Mouse (Mus musculus) lung, embryonic 15.5 days (tissue): ENCODE data around the gene Psenen. TPM values are rescaled to one million over a fixed set of nuclear protein-coding genes. Genes with fewer than 3 reads are reported as not detected.

Experiments
- ATAC-seq: fragments of 200-750 bp; cut with Nextera tagmentation; 2 replicates; pipeline ENCODE4 v1.8.0; 2017; ENCODE audit warnings: moderate number of reproducible peaks, borderline replicate concordance; ENCODE audit not compliant: low FRiP score, low TSS enrichment; ENCODE audit errors: extremely low read depth
- H3K27ac ChIP-seq: fragments of 300-500 bp; sonication (generic); 2 replicates; pipeline ENCODE4 v1.5.1; 2015; ENCODE audit warnings: moderate library complexity, mild to moderate bottlenecking, inconsistent platforms
- H3K27me3 ChIP-seq: fragments of 300-500 bp; sonication (generic); 2 replicates; pipeline ENCODE4 v1.6.1; 2015; ENCODE audit warnings: inconsistent platforms
- H3K36me3 ChIP-seq: fragments of 300-500 bp; sonication (generic); 2 replicates; pipeline ENCODE4 v1.6.1; 2015; ENCODE audit warnings: inconsistent platforms
- H3K4me1 ChIP-seq: fragments of 300-500 bp; sonication (generic); 2 replicates; pipeline ENCODE4 v1.6.1; 2015; ENCODE audit warnings: inconsistent platforms
- H3K4me2 ChIP-seq: fragments of 300-500 bp; sonication (generic); 2 replicates; pipeline ENCODE4 v1.6.1; 2015; ENCODE audit warnings: inconsistent platforms, mild to moderate bottlenecking, moderate library complexity
- H3K4me3 ChIP-seq: fragments of 300-500 bp; sonication (generic); 2 replicates; pipeline ENCODE4 v1.5.1; 2015; ENCODE audit warnings: mild to moderate bottlenecking, inconsistent platforms
- H3K9ac ChIP-seq: fragments of 300-500 bp; sonication (generic); 2 replicates; pipeline ENCODE4 v1.6.1; 2015; ENCODE audit warnings: inconsistent platforms
- H3K9me3 ChIP-seq: fragments of 300-500 bp; sonication (generic); 2 replicates; pipeline ENCODE4 v1.6.1; 2016; ENCODE audit warnings: inconsistent platforms
- WGBS: fragments of 180-500 bp; shearing (Covaris S2); methylation state at CpG from one replicate; pipeline ENCODE4 v1.1.7; 2015; 5-methylcytosine and 5-hydroxymethylcytosine counted together
- microRNA-seq: library from miRNA; unstranded; fragments of <30 nt; microRNA quantifications from one replicate; pipeline ENCODE4, GENCODE M21; 2016
- polyA plus RNA-seq: library from polyadenylated mRNA; unstranded; fragments of >200 nt; fragmentation: Nextera tagmentation; extraction: Ambion mirVana; gene quantifications from 2 replicates; pipeline ENCODE4 v1.2.1, GENCODE M21; 2015

Gene Psenen
- polyA plus RNA-seq, 1 experiment from 2014 or later = 119 TPM

GRCm38 (mm10) chr7:30524487-30524886 lies 38.9 kb downstream of the Psenen start:
- Histone ChIP-seq H3K9ac (no peak overlapping the region), H3K4me1 (peaks cover 12% of the 10 kb centered on the region), H3K27ac (no peak overlapping the region), H3K9me3 (no peaks in the 10 kb centered on the region), H3K4me3 (no peak overlapping the region), H3K4me2 (no peak overlapping the region), H3K27me3 (no peaks in the 10 kb centered on the region), H3K36me3 (peaks cover 39% of the 10 kb centered on the region)
- WGBS = 83% methylated on average over 6 of the region's 6 CpGs
- no peak for ATAC-seq

DNA sequence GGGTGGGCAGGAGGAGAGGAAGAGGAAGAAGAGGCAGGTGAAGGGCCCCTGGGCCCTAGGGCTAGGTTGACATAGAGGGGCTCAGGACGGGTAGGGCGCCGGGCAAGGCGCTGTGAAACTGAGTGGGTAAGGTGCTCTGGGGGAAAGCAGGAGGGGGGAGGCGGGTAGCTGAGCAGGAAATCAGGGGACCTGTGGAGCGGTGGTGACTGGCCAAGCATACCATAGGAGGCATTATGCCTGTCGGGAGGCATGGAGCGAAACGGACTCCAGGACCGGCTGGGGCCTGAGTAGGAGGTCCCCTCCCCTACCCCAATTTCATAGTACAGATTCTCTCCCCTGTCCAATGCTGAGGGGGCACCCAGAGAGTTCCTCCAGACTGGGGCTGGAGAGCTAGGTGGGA lies 40.6 kb downstream of the Psenen start:
- Histone ChIP-seq H3K9me3 (no peaks in the 10 kb centered on the region), H3K4me1 (peaks cover 12% of the 10 kb centered on the region), H3K27ac (no peak overlapping the region), H3K4me2 (no peak overlapping the region), H3K9ac (no peak overlapping the region), H3K27me3 (no peaks in the 10 kb centered on the region), H3K36me3 (peaks cover 24% of the 10 kb centered on the region), H3K4me3 (no peak overlapping the region)
- no peak for ATAC-seq
- 76% methylated on average over 10 of the region's 10 CpGs for WGBS

GRCm38 (mm10) chr7:30520856-30521255 lies 42.6 kb downstream of the Psenen start:
- Histone ChIP-seq H3K27me3 (no peaks in the 10 kb centered on the region), H3K36me3 (peaks cover 14% of the 10 kb centered on the region), H3K9ac (no peak overlapping the region), H3K9me3 (no peaks in the 10 kb centered on the region), H3K27ac (no peak overlapping the region), H3K4me2 (no peak overlapping the region), H3K4me1 (peaks cover 1% of the 10 kb centered on the region), H3K4me3 (no peak overlapping the region)
- WGBS = 74% methylated on average over 5 of the region's 5 CpGs
- no peak for ATAC-seq

GRCm38 (mm10) chr7:30520396-30520795 lies 43.0 kb downstream of the Psenen start:
- Histone ChIP-seq H3K4me1 (no peaks in the 10 kb centered on the region), H3K4me3 (no peak overlapping the region), H3K27me3 (no peaks in the 10 kb centered on the region), H3K27ac (no peak overlapping the region), H3K4me2 (no peak overlapping the region), H3K9me3 (no peaks in the 10 kb centered on the region), H3K9ac (no peak overlapping the region), H3K36me3 (peaks cover 14% of the 10 kb centered on the region)
- 72% methylated on average over 4 of the region's 4 CpGs for WGBS
- 0 out of 2 replicates have a peak, but pooled peaks have one; percentile 32 for ATAC-seq

GRCm38 (mm10) chr7:30518325-30518724 lies 45.1 kb downstream of the Psenen start:
- Histone ChIP-seq H3K27me3 (no peaks in the 10 kb centered on the region), H3K4me3 (no peak overlapping the region), H3K4me2 (no peak overlapping the region), H3K27ac (no peak overlapping the region), H3K9ac (no peak overlapping the region), H3K9me3 (no peaks in the 10 kb centered on the region), H3K4me1 (no peaks in the 10 kb centered on the region), H3K36me3 (peaks cover 1% of the 10 kb centered on the region; the same call in 1 of the 2 replicates)
- no peak for ATAC-seq
- WGBS = 25% methylated on average over 8 of the region's 8 CpGs

- ATAC-seq = no peak
- Histone ChIP-seq H3K36me3 (no peaks in the 10 kb centered on the region), H3K4me2 (no peak overlapping the region), H3K9ac (no peak overlapping the region), H3K4me3 (no peak overlapping the region), H3K9me3 (no peaks in the 10 kb centered on the region), H3K4me1 (no peaks in the 10 kb centered on the region), H3K27ac (no peak overlapping the region), H3K27me3 (no peaks in the 10 kb centered on the region)
- 56% methylated on average over 24 of the region's 24 CpGs for WGBS
Observed at GRCm38 (mm10) chr7:30515003-30515760, 48.2 kb downstream of the Psenen start.

Small RNAs within 50 kb of the gene (microRNA-seq; reads per million reads assigned to microRNA genes)
- gene Gm38670 (1.9 reads per million, percentile 4 among the genes with 10 or more reads in this experiment), gene Mir3569 (not detected)

Other genes starting within 250 kb of the Psenen start
- 25.1 and 29.5 TPM in 2 replicates for gene Syne4, start 248.8 kb downstream of the Psenen start, polyA plus RNA-seq
- gene E130208F15Rik, start 241.9 kb downstream of the Psenen start, polyA plus RNA-seq = 1.9 TPM in 1 of 2 replicates, not detected in the other
- gene Sdhaf1, start 239.7 kb downstream of the Psenen start, polyA plus RNA-seq = 18.2 and 19.5 TPM in 2 replicates
- 4.2 TPM in 2 replicates for gene Lrfn3, start 200.9 kb downstream of the Psenen start, polyA plus RNA-seq
- gene Tyrobp, start 149.9 kb downstream of the Psenen start, polyA plus RNA-seq = 50.8 and 56.1 TPM in 2 replicates
- gene Hcst, start 143.8 kb downstream of the Psenen start, polyA plus RNA-seq = 0.70 and 2.3 TPM in 2 replicates
- 1.5 and 2.1 TPM in 2 replicates for gene Nfkbid, start 141.9 kb downstream of the Psenen start, polyA plus RNA-seq
- 23.9 and 24.4 TPM in 2 replicates for gene Aplp1, start 118.1 kb downstream of the Psenen start, polyA plus RNA-seq
- gene Kirrel2, start 105.9 kb downstream of the Psenen start, polyA plus RNA-seq = not detected in 2 replicates
- gene Nphs1, start 105.3 kb downstream of the Psenen start, polyA plus RNA-seq = 0.08 TPM in 1 of 2 replicates, not detected in the other
- 0.25 and 0.44 TPM in 2 replicates for gene Prodh2, start 70.0 kb downstream of the Psenen start, polyA plus RNA-seq
- 7.7 and 9.3 TPM in 2 replicates for gene Arhgap33, start 28.6 kb downstream of the Psenen start, polyA plus RNA-seq
- 32.1 and 33.6 TPM in 2 replicates for gene Hspb6, start 11.4 kb downstream of the Psenen start, polyA plus RNA-seq
- gene Proser3, start 11.3 kb downstream of the Psenen start, polyA plus RNA-seq = 13.2 and 18.3 TPM in 2 replicates
- gene Lin37, start 3.8 kb downstream of the Psenen start, polyA plus RNA-seq = 36.0 and 38.8 TPM in 2 replicates
- 99.0 TPM in 2 replicates for gene U2af1l4, start 326 bp downstream of the Psenen start, polyA plus RNA-seq
- gene Gm49396, start 283 bp downstream of the Psenen start, polyA plus RNA-seq = 13.0 and 15.1 TPM in 2 replicates
- gene Igflr1, start 1.8 kb upstream of the Psenen start, polyA plus RNA-seq = 4.6 and 5.0 TPM in 2 replicates
- 8.4 and 10.0 TPM in 2 replicates for gene Kmt2b, start 25.1 kb upstream of the Psenen start, polyA plus RNA-seq
- gene Zbtb32, start 35.3 kb upstream of the Psenen start, polyA plus RNA-seq = 2.3 and 3.7 TPM in 2 replicates
- 0.88 and 1.4 TPM in 2 replicates for gene Upk1a, start 49.2 kb upstream of the Psenen start, polyA plus RNA-seq
- 867 and 890 TPM in 2 replicates for gene Cox6b1, start 62.5 kb upstream of the Psenen start, polyA plus RNA-seq
- gene Etv2, start 72.2 kb upstream of the Psenen start, polyA plus RNA-seq = not detected in 2 replicates
- 126 and 130 TPM in 2 replicates for gene Rbm42, start 86.7 kb upstream of the Psenen start, polyA plus RNA-seq
- gene Haus5, start 101.4 kb upstream of the Psenen start, polyA plus RNA-seq = 61.9 and 62.6 TPM in 2 replicates
- gene Pmis2, start 108.0 kb upstream of the Psenen start, polyA plus RNA-seq = not detected in 2 replicates
- 0.96 TPM in 1 of 2 replicates, not detected in the other for gene 2200002J24Rik, start 135.3 kb upstream of the Psenen start, polyA plus RNA-seq
- gene Atp4a, start 148.6 kb upstream of the Psenen start, polyA plus RNA-seq = 0.40 and 0.41 TPM in 2 replicates
- 153 and 159 TPM in 2 replicates for gene Tmem147, start 165.9 kb upstream of the Psenen start, polyA plus RNA-seq
- 0.19 and 0.46 TPM in 2 replicates for gene Gapdhs, start 180.1 kb upstream of the Psenen start, polyA plus RNA-seq
- gene Sbsn, start 187.8 kb upstream of the Psenen start, polyA plus RNA-seq = 1.4 and 1.8 TPM in 2 replicates
- 5.4 and 5.9 TPM in 2 replicates for gene Dmkn, start 200.1 kb upstream of the Psenen start, polyA plus RNA-seq
- gene Krtdap, start 224.3 kb upstream of the Psenen start, polyA plus RNA-seq = 2.4 and 5.1 TPM in 2 replicates